Mouse (Mus musculus) liver, postnatal 0 days (tissue): ENCODE results near the gene Slc2a8.

Source experiments
- CTCF ChIP-seq: sonication (generic); IDR thresholded peaks from 2 replicates; pipeline ENCODE4 v1.5.1; 2016; ENCODE audit warnings: antibody characterized with exemption, low read depth
- EP300 ChIP-seq: IDR thresholded peaks from 2 replicates; pipeline ENCODE4 v1.6.1; 2016; ENCODE audit warnings: antibody characterized with exemption, low read depth, mild to moderate bottlenecking

DNA sequence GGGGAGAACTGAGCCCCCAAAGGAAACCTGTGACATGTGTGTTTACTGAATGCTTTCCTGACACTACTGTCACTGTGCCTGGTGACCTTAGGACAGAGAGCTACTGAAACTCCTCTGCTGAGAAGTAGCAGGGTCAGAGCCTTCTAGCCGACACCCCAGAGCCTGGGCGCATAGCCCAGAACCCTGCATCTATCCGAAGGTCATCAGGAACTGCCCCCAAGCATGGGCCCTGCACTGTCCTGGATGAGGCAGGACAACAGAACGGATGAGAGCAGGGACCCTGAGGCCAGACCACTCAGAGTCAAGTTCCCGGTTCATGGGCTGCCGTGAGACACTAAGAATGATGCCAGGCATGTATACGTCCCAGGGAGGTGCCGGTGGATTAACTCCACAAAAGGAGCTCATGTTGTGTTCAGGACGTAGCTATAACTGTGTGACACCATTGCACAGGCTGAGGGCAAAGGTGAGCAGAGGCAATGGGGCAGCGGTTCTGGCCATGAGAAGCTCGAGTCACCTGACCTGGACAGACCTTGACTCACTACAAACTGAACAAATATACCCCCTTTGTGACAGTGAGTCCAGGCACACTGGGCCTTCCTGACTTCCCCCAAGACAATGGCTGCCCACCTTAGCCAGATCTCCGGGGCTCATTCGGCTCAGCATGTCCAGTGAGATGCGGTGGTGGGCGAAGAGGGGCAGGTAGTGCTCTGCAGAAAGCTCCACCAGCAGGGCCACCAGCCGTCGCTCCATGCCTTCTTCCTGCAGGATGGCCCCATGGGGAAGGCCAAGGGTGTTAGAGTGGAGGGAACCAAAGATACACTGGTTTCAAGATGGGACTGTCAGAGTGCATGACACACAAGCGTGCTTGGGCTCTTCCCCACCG, 52.7 kb downstream of the Slc2a8 start:
- TF ChIP-seq CTCF: no peak
- TF ChIP-seq EP300: no peak
